Mouse (Mus musculus) megakaryocyte, embryonic 14.5 days (primary cell): ENCODE measurements around the gene Olfr1272. TPM values are rescaled to one million over a fixed set of nuclear protein-coding genes. Genes with fewer than 3 reads are reported as not detected.
"Not testable (repeated sequence)": the region's sequence is repeated elsewhere in the genome, so short reads cannot be mapped to it uniquely, and the experiment has no call there.

ENCODE experiments used
- H3K27me3 ChIP-seq: replicated peaks from 2 replicates; pipeline ENCODE3; 2012; ENCODE audit warnings: inconsistent platforms
- H3K36me3 ChIP-seq: replicated peaks from 2 replicates; pipeline ENCODE3; 2012; ENCODE audit warnings: low read length, inconsistent platforms, mixed read lengths
- H3K4me1 ChIP-seq: 2 replicates; pipeline ENCODE4 v1.6.1; 2012; ENCODE audit warnings: inconsistent platforms
- H3K4me3 ChIP-seq: replicated peaks from 2 replicates; pipeline ENCODE3; 2012; ENCODE audit warnings: moderate library complexity, mild to moderate bottlenecking, inconsistent platforms
- H3K9me3 ChIP-seq: 2 replicates; pipeline ENCODE4 v1.6.1; 2012; ENCODE audit warnings: inconsistent platforms
- FLI1 ChIP-seq: IDR thresholded peaks from 2 replicates; pipeline ENCODE4 v1.6.1; 2012; ENCODE audit warnings: low read length, inconsistent platforms, mixed read lengths
- GATA1 ChIP-seq: IDR thresholded peaks from 3 replicates; pipeline ENCODE4 v1.6.1; 2012; ENCODE audit warnings: mixed read lengths, low read length, inconsistent platforms, borderline replicate concordance
- polyA plus RNA-seq: library from polyadenylated mRNA; stranded (reverse); fragments of >175 nt; gene quantifications from 2 replicates; pipeline ENCODE4 v1.2.3, GENCODE M21; 2012; ENCODE audit warnings: low replicate concordance; ENCODE audit not compliant: insufficient read depth

The Olfr1272 gene
- polyA plus RNA-seq, result 0.37 TPM in 1 of 2 replicates, not detected in the other

DNA sequence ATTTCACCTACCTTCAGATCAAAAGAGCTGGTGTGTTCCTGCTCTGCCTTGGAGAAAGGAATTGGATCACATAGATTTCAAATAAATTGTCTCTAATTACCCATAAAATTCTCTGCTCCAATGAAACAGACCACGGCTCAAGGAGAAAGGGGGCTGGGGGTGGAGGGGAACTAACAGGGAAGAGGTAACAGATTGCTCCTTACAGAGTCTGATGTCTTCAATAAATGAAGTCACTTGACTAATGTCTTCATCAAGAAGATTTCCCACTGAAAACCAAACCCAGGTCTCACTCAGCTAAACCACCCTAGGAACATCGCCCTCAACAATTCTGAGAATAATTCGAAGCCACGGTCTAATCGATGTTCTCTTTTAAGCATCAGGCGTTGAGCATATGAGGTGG, at the start of gene Olfr1272:
Olfr1272 (minus strand) TSS at position 101 of the 400 bp plus-strand sequence.
- H3K4me1 ChIP-seq, result no peaks in the 10 kb centered on the region
- no peaks in the 10 kb centered on the region for H3K36me3 ChIP-seq

DNA sequence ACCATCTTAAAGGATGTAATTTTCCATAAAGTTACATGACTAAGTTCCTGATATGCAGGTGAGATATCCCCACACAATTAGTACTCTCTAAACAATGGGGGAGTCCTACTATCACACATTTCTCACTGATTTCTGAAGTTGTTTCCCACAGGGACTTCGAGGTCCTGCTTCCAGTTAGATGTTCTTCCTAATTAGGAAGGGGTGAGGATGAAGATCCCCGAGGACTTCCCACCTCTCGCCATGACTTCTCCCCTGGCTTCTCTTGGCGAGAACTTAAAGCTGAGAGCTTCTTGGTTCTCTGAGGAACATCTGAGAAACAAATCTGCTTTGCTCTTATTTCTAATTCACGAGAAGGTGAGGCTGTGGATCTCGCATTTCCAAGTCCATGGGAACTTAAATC, 29.3 kb upstream of the Olfr1272 start, which contains the start of gene Gm13769:
Gm13769 (plus strand) TSS at position 301 of the 400 bp plus-strand sequence.
- H3K4me1 ChIP-seq, H3K4me3 ChIP-seq, H3K27me3 ChIP-seq: not testable (repeated sequence)

More for the DNA sequence above, at the start of gene Olfr1272:
- TF ChIP-seq FLI1 (no peak), GATA1 (no peak)
- Histone ChIP-seq H3K4me3 (no peak within 1 kb of the TSS), H3K9me3 (no peaks in the 10 kb centered on the region), H3K27me3 (no peaks in the 10 kb centered on the region)

DNA sequence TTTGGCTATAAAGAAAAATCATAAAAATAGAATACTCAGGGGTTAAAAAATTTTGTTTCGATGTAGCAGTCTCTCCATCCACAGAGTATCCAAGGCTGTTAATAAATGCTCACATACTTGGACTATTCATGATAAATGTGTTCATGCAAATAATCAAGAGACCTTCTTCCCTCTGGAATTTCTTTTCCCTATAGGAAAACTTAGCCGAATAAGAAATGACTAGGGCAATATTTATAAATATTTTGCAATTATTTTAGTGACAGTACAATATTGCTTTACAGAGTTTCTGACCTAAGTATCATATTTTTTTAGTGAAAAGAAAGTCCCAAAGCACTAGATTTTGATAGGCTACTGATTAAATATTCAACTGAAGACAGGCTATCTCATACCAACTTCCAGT, 21.7 kb downstream of the Olfr1272 start, which contains the start of gene Olfr1271:
Olfr1271 (minus strand) TSS at position 101 of the 400 bp plus-strand sequence.
- H3K36me3 ChIP-seq, result no peaks in the 10 kb centered on the region
- no peaks in the 10 kb centered on the region for H3K27me3 ChIP-seq
- H3K4me1 ChIP-seq, result no peaks in the 10 kb centered on the region
- no peak within 1 kb of the TSS for H3K4me3 ChIP-seq
- H3K9me3 ChIP-seq, result no peaks in the 10 kb centered on the region
- TF ChIP-seq FLI1 (no peak), GATA1 (no peak)

More for the DNA sequence above, 29.3 kb upstream of the Olfr1272 start, which contains the start of gene Gm13769:
- H3K36me3 ChIP-seq, H3K9me3 ChIP-seq: not testable (repeated sequence)

DNA sequence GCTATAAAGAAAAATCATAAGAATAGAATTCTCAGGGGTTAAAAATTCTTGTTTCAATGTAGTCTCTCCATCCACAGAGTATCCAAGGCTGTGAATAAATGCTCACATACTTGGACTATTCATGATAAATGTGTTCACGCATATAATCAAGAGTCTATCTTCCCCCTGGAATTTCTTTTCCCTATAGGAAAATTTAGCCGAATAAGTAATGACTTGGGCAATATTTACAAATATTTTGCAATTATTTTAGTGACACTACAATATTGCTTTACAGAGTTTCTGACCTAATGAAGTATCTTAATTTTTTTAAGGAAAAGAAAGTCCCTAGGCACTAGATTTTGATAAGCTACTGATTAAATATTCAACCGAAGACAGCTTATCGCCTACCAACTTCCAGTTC, 35.1 kb downstream of the Olfr1272 start, which contains the start of gene Olfr142:
Olfr142 (minus strand) TSS at position 101 of the 400 bp plus-strand sequence.
- Histone ChIP-seq H3K27me3 (no peaks in the 10 kb centered on the region), H3K4me3 (no peak within 1 kb of the TSS), H3K36me3 (no peaks in the 10 kb centered on the region), H3K4me1 (no peaks in the 10 kb centered on the region), H3K9me3 (no peaks in the 10 kb centered on the region)
- no peak for TF ChIP-seq GATA1
- TF ChIP-seq FLI1, result no peak

Other genes starting within 250 kb of the Olfr1272 start
- not detected in 2 replicates for gene Olfr140, start 229.2 kb downstream of the Olfr1272 start, polyA plus RNA-seq
- not detected in 2 replicates for gene Olfr1269, start 171.4 kb downstream of the Olfr1272 start, polyA plus RNA-seq
- not detected in 2 replicates for gene Olfr32, start 150.5 kb downstream of the Olfr1272 start, polyA plus RNA-seq
- not detected in 2 replicates for gene Olfr1270, start 139.8 kb downstream of the Olfr1272 start, polyA plus RNA-seq
- not detected in 2 replicates for gene Olfr1506, start 68.3 kb downstream of the Olfr1272 start, polyA plus RNA-seq
- not detected in 2 replicates for gene Olfr142, start 35.2 kb downstream of the Olfr1272 start, polyA plus RNA-seq
- gene Olfr1271, start 21.8 kb downstream of the Olfr1272 start, polyA plus RNA-seq, result not detected in 2 replicates
- not detected in 2 replicates for gene Gm13769, start 29.4 kb upstream of the Olfr1272 start, polyA plus RNA-seq
- not detected in 2 replicates for gene Olfr1274-ps, start 105.8 kb upstream of the Olfr1272 start, polyA plus RNA-seq